Mouse (Mus musculus) urinary bladder, postnatal 0 days (tissue): Measurements from ENCODE around the gene Gm9125. TPM values are rescaled to one million over a fixed set of nuclear protein-coding genes. Genes with fewer than 3 reads are reported as not detected.

Experiments
- polyA plus RNA-seq: library from polyadenylated mRNA; unstranded; fragments of >200 nt; fragmentation: Nextera tagmentation; extraction: Ambion mirVana; gene quantifications from 2 replicates; pipeline ENCODE4 v1.2.1, GENCODE M21; 2015

Gene Gm9125
- not detected in 2 replicates for polyA plus RNA-seq

GRCm38 (mm10) chr3:94054785-94055184, at the start of gene Gm9125:
TSS of gene Gm9125 (minus strand) at chr3:94054885.

GRCm38 (mm10) chr3:94072544-94072943, 17.9 kb upstream of the Gm9125 start, which contains the start of gene Gm10697:
TSS of gene Gm10697 (minus strand) at chr3:94072644.

Other genes starting within 250 kb of the Gm9125 start
- gene Tdpoz3, start 228.9 kb downstream of the Gm9125 start, polyA plus RNA-seq: not detected in 2 replicates
- not detected in 2 replicates for gene Gm9117, start 111.3 kb downstream of the Gm9125 start, polyA plus RNA-seq
- not detected in 2 replicates for gene Tdpoz5, start 93.6 kb downstream of the Gm9125 start, polyA plus RNA-seq
- gene Gm10697, start 17.8 kb upstream of the Gm9125 start, polyA plus RNA-seq: not detected in 2 replicates
- not detected in 2 replicates for gene Gm10696, start 123.3 kb upstream of the Gm9125 start, polyA plus RNA-seq
- gene Gm5286, start 141.8 kb upstream of the Gm9125 start, polyA plus RNA-seq: not detected in 2 replicates
- gene Gm4778, start 209.2 kb upstream of the Gm9125 start, polyA plus RNA-seq: not detected in 2 replicates